Mouse (Mus musculus) skeletal muscle tissue, adult 2 months (tissue): ENCODE data around the gene Cdk1.

Experiments used
- DNase-seq: peaks from one replicate; pipeline ENCODE4 v3.0.0-alpha.2; 2012; ENCODE audit warnings: low read depth, low spot score

The Cdk1 gene

DNA sequence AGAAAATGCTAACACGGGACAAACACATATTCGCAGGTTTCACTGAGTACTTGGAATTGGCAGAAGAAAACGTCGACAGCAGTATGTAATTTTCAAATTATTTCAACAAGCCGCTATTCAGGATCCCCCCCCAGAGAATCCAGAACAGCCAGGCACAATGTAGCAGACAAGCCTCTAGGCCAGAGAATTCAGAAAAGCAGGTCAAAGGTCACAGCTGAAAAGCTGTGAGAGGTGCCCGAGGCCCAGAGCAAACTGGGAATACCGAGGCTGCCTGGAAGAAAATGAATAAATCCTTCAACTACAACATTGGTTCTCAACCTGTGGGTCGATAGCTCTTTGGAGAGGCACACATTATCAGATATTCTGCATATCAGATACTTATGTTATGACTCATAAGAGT is 4.5 kb downstream of the Cdk1 start:
- DNase-seq, result no peak

DNA sequence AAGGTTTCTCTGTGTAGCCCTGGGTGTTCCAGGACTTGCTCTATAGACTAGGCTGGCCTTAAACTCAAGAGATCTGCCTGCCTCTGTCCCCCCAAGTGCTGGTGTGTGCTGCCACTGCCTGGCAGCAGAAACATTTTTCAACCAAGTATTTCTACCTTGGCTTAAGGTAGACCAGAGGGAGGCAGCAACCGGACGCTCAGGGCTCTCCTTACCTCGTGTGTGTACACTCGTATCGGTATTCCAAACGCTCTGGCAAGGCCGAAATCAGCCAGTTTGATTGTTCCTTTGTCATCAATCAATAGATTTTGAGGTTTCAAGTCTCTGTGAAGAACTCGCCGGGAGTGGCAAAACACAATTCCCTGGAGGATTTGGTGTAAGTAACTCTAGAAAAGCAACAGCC is 10.4 kb downstream of the Cdk1 start:
- DNase-seq, result no peak

DNA sequence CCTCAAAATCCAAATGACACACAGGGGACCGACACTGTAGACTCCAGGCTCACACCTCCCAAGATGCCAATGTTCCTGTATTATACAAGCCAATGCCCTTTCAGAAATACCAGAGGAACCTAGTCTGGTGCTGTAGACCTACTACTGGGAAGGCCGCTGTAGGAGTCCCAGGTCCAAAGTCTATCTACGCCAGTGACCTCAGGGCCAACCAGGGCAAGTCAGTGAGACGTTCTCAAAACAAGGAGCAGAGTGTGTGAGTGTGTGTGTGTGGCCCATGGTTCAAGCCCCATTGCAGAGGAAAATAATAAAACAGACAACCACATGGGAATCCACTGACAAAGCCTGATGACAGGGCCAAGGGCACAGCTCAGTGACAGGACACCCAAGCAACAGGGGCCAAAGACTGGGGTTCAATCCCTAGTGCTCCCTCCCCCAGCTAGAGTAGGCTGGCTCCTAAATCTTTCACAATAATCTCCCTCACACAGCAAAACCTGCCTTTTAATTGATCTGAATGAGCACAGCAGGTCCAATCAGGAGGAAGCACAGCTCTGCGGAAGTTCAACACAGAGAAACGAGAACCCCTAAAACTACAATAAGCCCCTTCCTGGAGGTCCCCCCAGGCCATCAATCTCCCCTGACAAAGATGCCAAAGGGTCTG is 11.0 kb downstream of the Cdk1 start:
- no peak for DNase-seq

DNA sequence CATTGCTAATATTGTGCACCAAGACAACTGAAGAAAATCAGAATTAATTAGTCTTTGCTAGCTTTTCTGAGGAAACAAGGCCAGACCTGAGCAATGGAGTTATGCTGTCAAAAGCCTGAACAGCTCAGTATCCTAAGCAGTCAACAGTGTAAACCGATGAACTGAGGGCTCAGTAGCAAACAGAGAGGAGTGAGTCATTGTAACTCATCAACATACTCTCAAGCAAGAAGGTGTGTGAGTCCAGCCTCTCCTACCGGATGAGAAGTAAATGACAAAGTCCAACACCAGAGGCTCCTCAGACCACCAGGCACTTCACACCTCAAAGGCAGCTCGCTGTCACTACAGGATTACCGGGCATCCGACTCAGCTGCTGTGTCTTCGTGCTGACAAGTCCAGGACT is 12.7 kb downstream of the Cdk1 start:
- DNase-seq, result no peak

DNA sequence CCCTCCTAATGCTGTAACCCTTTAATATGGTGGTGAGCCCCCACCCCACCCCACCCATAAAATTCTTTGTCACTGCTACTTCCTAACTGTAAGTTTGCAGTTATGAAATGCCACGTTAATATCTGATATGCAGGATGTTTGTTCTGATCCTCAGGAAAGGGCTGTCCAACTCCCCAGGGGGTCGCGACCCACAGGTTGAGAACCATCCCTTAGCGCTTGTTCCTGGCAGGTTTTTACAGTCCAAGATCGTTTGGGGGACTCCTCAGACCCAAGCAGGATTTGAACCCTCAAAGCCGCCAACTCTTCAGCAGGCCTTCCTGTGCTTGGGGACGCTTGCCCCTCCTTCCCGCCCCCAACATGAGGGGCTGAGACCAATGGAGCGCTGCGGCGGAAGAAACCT is 16.5 kb downstream of the Cdk1 start:
- DNase-seq, result no peak

DNA sequence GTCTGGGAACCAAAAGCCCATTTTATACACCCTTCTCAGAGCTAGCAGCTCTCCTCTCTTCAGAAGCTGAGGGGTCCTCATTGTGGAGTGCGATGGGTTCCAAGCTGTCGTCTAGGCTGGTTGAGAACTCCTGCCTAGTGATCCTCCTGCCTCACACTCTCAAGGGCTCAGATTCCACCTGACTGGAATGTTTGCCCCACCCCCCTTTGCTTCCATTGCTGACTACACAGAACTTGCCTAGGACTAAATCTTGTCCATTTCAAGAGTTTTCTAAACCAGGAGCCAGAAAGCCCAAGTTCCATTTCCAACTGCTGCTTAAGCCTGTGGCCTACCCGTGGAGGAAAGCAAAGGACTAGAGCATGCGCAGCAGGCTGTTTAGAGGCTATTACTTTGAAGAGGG is 17.1 kb downstream of the Cdk1 start:
- DNase-seq, result no peak

DNA sequence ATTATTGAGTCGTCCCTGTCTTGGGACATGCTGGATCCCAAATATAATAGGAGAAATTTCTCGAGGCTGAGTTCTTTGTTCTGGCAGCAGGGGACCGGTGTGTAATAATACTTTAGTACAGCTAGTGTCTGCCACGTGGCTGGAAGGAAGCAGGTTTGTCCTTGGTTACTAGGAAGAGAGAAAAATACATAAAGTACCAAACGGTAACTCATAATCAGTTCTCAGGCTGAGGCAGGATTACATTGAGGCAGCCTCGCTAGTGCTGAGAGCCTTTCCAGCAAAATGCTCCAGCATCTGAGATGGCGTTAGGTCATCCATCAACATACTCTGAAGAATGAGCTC is 17.6 kb downstream of the Cdk1 start:
- DNase-seq, result no peak

DNA sequence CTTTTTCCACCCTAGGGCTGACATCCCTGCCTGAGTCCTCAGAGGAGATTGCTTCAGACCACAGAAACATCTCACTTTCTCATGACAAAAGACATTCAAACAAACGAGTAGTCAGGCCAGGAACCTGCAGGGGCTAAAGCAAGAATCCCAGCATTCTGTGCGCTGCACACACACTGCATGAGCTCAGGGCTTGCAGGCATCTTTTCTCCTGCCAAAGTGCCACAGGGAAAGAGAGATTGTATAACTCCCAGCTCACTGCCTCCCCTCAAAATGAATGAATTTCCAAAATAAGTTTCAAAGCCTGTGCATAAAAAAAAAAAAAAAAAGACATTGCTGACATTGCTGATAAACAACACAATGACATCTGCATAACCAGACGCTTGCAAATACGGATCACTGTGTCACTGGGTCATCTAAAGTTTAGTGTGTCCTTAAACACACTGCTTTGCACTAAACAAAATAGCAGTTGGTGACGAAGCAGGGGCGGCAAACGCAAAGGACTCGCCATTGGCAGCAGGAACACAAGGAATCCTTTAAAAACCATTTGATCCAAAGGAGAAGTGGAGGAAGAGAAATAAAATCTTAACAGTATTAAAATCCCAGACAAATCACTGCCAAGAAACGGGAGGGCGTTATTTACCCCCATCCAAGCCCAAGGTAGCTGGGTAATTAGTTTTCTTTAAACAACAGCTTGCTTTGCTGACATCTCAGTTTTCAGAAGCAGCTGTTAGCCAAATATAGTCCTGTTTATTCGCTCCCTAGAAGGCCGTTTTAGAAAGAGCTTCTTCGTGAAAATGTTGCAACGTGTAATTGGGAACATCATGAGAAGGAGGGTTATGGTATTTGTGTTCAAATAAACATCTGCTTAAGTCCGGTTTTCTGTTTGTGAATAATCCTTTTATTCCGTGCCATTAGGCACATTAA is 18.2 kb downstream of the Cdk1 start:
- DNase-seq, result no peak

DNA sequence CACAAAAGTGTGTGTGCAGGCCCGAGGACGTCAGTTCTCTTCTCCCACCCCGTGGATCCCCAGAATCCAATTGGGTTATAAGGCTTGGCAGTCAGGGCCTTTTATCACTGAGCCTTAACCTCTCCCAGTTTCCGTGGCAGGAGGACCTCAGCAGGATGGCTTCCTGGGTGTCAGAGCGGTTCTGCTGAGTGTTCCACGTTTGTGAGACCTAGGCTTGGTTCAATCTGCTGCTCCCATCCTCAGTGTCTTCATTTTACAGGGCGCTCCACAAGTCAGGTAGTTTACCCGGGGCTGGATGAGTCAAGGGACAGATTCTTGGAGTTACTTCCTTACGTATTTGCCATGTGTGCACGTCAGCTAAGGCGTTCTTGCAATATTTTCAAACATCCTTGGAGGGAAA is 19.5 kb downstream of the Cdk1 start:
- no peak for DNase-seq

DNA sequence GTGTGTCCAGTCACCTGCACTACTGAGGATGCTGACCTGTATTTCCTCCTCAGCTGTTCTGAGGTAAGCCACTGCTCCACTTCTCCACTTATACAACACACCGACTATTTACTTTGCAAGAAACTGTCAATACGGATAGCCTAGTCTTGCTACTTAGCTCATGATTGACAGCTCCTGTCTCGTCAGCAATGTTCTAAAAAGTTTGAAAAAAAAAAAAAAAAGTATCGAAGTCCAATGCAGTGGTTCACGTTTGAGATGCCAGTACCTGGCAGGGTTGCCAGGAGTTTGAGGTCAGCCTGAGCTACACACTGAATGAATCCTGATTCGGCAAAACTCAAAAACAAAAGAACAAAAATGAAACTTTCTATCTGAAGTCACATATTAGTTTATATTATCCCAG is 21.5 kb downstream of the Cdk1 start:
- no peak for DNase-seq

DNA sequence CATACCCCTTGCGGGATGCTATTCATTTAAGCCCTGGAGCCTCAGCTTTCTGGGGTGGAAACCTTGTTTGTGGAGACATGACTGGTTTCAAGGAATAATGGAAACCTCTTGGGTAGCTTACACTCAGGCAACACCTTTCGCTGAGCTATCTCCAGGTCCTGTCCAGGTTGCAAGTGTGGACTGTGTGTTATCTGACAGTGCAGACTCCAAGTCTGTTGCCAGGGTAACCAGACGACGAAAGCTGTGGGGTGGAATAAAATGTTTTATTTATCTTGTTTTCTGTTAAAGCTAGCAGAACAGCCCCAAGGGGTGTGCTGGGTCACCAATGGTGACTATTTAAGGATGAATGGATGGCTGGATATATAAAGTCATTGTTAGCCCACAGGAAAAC is 24.1 kb downstream of the Cdk1 start:
- no peak for DNase-seq

DNA sequence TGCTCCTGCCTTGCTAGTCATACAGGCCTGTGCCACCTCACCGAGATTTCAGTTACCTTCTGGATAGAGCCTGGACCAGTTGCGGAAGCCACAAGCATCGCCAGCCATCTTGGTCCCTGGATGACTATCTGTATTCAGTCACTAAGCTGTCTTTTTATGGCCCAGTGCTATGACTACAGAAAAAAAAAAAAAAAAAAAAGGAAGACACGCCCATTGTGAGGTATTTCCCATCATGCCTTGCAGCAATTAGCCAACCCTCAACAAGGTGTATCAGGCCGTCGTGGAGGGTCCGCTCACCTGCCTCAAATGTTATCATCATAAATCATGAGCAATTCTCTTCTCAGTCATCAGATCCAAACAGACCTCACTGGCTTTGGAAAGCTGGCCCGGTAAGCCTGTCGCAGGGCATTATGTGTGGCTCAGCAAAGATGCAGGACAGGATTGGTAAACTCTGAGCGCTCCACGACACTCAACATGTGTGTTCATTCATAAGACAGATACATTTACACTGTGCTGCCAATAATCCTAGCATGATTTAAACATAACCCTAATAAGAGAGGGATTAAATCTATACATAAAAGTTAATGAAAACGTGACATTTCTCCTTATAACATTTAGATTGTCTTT is 24.6 kb downstream of the Cdk1 start:
- DNase-seq, result no peak

DNA sequence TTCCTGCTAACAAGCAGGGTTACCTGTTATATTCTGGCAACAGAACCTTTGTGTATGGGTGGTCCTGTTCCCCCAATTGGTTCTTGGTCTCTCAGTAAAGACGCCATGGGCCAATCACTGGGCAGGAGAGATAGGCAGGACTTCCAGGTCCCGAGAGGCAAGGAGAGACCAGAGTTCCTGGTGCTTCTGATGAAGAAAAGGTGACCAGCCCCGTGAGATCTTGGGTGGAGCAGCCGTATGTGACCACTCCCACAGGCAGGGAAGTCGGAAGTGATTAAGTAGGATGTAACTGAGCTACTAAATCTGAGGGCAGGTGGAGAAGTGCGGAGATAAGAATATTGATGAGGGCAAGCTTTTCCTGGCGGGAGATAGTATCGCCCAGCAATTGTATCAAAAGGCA is 25.4 kb downstream of the Cdk1 start:
- no peak for DNase-seq

DNA sequence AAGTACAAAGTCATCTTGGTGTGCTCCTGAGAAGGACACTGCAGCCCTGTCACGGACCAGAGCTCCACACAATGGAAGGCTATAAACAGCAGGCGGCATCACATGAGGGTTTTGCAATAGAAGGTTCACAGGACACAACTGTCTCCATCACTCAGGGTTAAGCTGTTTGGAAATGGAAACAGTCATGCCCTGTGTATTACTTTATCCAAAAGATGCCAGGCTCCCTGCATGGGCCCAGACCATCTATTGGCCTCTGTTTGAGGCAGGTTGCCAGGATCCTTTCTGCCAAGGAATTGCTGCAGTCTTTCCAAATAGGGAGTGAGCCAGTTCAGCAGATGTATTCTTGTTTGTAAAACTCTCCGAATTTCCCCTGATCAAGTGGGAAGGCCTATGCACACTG is 26.3 kb downstream of the Cdk1 start:
- peak; percentile 52 for DNase-seq

DNA sequence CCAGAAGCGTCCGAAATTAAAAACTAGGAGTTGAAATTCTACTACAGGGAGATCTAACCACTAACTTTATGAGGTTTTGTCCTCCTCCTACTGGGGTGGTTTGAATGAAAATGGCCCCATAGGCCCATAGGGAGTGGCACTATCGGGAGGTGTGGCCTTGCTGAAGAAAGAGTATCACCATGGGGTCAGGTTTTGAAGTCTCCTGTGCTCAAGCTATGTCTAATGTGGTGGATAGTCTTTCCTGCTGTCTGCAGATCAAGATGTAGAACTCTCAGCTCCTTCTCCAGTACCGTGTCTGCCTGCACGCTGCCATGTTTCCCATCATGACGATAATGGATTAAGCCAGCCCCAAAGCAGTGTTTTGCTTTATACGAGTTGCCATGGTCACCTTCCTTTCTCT is 27.9 kb downstream of the Cdk1 start:
- DNase-seq, result no peak

DNA sequence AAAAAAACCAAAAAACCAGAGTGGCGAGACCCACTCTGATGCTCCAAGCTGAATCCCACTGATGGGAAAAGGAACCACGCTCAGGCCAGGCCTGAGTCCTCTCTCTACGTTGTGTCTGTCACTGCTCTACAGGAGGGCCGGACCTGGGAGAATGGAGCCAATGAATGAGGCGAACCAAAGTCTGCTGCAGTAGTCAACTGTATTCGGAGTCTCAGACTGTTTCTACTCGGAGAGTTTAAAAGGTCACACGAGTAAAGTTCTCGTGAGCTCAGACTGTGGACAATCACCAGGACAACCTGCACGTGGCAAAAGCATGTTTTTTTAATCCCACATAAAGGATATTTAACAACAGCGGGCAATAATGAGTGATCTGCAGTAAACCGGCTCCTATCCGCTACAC is 28.8 kb downstream of the Cdk1 start:
- no peak for DNase-seq

DNA sequence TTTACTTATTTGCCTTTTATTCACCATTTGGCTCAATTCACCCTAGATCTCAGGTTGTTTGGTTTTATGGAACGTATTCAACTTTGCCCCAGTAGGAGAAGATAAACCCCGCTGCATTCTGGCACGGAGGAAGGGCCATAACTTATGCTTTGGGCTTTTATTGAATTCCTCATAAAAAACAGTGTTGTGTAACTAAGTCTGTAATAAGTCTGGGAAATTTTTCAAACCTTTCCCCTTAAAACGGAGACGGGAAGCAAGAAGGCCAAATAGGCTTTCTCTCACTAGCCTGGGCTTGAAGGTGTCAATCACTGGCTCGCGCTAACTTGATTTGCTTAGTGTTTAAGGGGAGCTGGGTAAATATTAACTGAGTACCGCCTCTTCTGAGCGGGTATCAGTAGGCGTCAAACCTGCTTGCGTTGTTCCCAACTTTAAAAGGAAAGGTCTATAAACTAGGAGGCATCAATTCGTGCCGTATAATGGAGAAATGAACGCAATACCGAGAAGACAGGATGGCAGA is 31.2 kb downstream of the Cdk1 start:
- DNase-seq, result no peak

DNA sequence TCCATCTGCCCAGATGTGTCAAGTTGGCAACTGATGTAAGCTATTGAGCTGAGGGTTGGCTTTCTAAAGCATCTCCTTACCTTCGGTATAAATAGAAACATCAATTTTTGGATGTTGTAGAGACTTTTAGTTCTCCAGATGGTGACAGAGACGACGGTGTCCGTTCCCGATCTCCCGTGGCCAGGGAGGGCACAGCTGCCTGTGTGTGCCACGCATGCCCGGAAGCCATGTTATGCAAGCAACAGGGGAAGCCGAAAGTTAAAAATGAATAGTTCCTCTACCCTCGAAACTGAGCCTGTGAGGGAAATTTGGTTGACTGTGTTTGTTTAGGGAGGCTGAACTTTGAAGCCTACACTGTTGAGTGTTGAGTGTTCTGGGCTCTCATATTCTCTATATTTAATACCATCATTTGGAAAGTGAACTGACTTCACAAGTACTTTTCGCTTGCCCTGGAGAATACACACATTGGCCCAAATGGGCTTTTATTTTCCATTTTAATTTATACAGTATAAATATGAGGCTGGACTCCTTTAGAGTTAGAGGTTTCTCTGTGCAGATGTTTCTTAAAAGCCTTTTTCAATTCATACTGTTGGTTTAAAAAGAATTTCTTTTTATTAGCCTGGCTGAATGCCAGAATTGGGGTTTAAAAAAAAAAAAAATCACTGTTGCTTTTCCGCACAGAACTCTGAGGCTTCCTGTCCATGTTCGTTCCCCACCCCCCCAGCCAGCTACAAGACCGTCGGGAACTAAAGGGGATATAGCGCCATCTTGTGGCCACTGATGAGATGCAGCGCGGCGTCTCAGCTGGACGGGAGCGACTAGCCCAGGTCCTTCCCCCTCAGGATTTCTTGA is 31.8 kb downstream of the Cdk1 start:
- DNase-seq, result peak; percentile 86

DNA sequence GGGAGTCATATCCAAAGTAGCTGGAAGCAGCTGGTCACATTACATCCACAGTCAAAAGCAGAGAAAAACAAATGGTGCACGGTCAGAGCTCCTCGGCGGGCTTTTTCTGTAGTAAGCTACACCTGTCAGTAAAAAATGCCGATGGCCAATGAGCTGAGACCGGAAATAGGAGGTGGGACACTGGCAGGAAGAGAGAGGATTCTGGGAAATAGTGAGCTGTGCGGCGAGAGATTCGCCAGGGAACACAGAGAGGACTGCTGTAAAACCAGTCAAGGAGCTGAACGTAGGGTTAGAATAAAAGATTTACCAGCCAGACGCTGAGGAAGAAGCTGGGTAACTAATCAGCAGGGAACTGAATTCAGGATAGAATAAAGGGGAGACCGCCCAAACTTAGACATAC is 34.2 kb downstream of the Cdk1 start:
- DNase-seq, result no peak

DNA sequence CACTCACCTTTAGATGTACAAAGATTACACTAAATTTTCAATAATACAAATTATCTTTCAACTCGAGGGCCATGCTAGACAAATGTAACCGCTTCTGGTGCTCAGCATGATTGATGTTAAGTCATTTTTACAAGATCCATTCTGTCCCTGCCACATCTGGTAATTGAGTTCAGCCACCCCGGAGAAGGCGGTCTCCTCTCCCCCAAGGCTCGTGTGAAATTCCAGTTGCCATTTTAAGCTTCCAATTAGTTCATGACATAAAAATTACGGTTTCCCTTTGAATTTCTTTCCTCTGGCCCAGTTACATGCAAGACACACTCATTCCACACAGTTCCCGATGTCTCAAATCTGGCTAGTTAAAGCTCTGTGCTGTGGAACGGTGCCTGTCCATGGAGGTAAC is 38.8 kb downstream of the Cdk1 start:
- no peak for DNase-seq

DNA sequence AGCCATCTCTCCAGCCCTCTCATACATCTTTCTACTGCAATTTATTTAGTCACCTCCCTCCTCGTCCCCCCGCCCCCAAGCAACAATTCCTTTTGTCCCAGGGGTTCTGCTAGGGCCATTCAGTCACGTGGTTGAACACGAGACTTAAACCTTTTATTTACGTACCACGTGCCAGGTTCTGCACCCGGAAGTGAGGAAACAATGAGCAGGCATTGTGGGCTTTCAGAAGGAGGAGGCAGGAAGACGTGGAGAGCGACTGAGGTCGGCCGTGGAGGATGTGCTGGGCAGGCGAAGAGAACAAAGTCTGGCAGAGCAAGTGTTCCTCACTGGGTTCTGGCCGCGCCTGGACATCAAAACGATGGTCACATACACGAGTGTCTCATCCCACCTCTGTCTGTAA is 40.9 kb downstream of the Cdk1 start:
- no peak for DNase-seq

DNA sequence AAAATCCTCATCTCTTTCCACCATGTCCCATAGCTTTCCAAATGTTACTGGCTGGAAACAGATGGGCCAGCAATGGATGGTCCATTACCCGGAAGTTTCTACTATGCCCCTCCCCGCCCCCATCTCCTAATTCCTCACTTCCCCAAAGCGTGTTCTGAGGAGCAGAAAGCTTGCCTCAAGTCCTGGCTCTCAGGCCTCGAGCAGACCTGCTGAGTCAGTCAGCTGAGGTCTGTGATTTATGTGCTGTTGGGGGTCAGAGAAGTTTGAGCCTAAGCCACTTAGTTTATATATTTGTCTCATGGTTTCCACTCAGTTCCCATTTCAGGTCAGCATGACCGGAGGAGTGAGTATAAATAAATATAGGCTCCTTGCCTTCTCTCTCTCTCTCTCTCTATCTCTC is 43.6 kb downstream of the Cdk1 start:
- DNase-seq, result no peak
